Mouse (Mus musculus) layer of hippocampus, postnatal 14 days (tissue): ENCODE measurements around the gene Cep41. TPM values are rescaled to one million over a fixed set of nuclear protein-coding genes. Genes with fewer than 3 reads are reported as not detected.

Source experiments
- DNase-seq, 2 experiments: peaks; one replicate each; pipeline ENCODE4 v3.0.0; 2021 to 2022; ENCODE audit warnings: low spot score in 2 of 2, mixed read lengths in 1 of 2
- total RNA-seq, 2 experiments: library from RNA; stranded (reverse); gene quantifications; 2 replicates each; pipeline ENCODE4 v1.2.3; 2021

The Cep41 gene
- total RNA-seq, 2 experiments from 2014 or later = 4.9 to 6.7 TPM

DNA sequence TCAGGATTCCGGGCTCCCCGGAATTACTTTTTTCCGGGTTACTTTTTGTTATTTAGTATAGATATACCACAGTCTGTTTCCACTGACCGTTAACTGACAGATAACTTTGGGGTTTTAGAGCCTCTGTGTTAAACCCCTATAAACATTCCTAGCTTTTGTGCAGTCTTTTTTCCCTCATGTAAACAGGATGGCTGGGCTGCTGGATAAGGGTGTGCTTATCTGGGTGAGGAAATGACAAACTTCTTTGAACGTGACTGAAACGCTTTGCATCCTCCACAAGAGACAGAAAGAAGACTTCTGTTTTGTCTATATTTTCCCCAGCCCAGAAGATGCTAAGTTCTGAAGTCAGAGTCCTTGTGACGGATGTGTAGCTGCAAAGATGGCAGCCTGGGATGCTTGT, 18.9 kb upstream of the Cep41 start:
- no peak for DNase-seq

DNA sequence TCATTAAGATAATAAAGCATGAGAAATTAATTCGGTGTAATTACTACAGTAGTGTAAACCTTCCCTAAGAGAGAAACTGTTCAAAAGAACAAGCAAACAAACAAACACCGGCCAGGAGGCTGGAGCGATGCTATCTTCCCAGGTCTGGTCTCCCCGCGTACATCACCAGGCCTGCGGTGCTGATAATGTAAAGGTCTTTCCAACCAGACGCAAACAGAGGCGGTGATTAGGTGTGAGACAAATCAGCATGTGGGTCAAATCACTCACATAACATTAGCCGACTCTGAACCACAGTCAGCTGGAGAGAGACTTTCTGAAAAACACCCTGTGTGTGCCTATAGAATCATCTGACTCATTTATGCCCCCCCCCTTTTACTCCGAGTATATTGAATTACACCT, 17.8 kb upstream of the Cep41 start:
- DNase-seq = no peak

DNA sequence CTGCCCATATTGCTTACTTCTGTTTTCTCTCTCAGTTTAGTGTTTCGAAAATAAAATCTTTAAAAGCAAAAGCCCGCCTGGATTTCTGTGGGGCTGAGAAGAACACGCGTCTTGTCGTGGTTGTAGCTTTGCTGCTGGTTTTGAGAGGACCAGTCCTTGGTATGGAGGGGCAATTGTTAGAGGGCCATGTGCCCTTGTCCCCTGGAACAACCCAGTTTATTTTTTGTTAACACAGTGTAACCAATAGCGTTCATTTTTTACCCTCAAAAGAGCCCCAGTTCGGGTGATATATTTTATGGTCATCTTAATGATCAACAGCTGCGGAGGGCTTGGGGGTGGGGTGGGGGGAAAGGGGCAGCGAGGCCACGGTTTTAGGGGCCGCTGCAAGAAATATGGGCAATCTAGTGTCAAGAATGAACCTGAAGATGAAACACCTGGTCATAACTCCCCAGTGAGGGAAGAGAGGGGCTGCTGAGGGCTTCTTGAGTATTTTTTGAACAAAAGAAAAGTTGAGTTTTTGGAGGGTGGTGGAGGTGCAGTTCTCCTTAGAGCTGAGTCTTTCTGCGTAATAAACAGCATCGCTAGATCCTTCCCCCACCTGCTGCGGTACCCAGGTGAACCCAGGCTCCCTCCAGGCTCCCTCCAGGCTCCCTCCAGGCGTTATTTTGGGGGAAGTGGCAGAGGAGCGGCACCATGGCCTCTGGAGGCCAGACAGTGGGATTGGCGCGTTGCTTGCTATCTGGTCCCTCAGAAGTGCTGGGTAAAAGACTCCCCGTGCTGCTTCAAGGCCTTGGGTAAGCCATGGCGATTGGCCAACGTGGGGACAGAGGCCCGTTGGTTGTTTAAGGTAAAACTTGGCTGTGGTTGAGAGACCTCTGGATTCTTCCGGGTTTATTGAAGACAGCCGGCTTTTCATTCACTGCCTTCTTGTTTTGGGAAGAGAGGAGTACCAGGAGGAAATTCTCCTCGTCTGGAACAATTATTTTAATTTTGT, 17.1 kb upstream of the Cep41 start:
- DNase-seq = no peak

DNA sequence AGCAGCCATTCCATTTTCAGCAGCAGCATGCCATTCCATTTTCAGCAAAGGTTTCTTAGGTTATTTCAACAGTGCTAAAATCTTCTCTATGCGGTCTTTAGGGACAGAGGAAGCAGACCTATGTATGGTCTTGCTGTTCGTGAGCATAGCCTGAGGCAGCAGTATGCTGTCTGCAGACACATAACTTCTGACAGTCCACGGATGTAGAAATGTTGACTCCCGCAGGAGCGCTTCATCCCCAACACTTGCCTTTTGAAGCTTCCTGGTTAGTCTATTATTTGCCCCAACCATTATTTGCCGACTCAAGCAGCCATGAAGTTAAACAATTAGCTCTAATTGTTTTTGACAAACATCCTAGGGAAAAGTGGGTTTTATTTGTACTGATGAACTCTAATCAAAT, 15.6 kb upstream of the Cep41 start:
- DNase-seq = no peak

DNA sequence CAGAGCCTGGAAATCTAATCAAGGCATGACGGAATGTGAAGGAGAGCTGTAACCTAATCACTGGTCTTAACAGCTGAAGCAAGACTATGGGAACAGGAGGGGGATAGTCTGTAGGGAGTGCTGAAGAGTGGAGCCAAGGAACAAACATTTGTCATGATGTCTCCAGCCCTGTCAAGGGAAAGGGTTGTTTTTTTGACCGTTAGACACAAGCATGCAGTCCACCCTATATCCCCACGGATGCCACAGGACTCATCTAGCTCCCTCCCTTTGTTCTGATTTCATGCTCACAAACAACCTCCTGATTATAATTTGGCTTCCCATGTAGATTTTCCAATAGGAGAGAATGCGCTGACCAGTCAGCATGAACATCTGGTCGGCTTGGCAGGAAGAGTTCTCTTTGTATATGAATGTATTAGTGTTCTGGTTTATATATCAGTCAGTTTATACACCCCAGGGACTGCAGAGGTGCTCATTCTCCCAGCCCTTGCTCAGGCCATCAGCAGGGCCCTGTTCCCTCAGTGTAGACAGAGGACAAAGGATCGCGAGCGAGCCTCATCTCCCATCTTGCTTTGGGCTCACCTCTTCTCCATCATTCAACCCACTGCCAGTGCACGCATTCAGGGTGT, 10.5 kb upstream of the Cep41 start:
- no peak for DNase-seq

DNA sequence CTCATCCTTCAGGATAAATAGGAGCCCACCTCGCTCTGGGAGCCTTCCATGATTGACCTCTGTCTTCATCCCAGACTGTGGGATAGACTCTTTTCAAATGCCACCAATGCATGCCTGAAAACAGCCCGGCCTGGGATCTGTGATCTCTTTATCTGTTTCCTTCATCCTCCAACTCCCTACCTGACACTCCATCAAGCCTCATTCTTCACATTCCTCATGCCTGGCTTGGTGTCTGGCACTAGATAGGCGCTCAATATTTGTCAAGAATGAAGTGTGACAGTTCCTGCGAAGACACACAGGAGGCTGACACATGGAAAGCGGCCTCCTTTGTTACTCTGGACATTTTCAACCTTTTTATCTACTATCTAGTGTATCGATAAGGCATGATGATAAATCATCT, 9.9 kb upstream of the Cep41 start:
- DNase-seq = no peak

DNA sequence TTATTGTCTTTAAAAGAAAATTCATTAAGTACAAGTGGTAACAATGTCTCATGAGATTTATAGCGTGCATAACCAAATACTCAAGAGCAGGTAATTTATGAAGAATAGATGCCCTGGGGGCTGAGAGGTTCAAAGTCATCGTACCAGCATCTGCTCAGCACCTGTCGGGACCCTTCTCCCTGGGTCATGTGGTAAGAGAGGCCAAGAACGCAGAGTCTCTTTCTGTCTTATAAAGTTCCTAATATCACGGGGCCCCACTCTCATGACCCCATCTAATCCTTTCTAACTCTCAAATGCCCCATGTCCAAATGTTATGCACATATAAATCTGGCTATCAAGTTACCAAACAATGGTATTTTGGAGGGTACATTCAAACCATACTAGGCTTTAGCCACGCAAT, 9.3 kb upstream of the Cep41 start:
- DNase-seq = no peak

DNA sequence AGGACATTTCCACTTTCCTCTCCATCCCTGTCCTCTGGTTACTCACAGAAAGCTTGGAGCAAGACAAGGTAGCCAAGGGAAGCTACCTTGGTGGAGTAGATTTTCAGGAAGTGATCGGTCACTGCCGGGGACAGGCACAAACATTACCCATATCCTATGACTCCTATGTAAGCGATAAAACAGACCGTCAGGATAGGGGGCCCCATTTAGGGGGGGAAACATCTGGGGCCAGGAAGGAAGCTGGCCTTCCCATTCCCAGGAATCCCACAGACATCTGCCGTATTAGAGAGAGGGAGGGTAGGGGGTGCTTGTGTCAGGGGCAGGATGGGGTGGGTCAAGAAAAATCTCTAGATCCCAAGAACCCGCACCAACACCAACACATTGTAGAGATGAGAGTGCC, 6.6 kb upstream of the Cep41 start:
- DNase-seq = no peak

DNA sequence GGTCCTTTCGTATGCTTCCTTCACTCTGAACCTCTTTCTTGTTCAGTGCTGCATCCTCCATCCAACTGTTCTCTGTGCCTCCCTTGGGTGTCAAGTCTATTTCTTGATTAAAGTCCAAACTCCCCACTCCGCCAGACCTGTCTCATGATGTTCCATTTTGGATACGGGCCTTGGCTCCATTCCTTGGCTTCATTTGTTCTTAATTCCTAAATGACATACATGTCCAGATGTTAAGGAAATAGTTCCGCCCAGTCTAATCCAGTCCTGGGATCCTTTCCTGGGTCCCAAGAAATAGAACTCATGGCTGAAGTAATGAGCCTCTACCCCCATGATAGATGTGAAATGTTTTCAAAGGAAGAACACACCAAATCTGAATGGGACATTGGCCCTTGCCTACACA, 4.5 kb upstream of the Cep41 start:
- DNase-seq = no peak

DNA sequence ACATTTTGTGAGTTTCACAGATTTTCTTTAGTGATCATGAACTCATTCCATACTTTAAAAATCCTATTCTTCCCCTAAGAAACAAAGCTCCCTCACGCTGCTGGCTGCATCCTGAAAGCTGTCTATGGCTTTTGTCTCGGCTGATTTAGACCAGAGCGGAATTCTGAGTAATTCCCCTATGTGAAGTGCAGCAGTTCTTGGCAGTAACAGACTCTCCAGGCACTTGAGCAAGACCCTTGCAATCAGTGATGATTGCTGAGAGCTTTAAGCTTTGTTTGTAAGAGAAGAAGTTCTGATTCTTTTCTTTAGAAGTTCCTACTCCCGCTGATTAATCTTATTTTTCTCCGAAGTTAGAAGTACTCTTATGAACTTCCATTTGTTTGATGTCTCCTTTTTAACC, 3.9 kb upstream of the Cep41 start:
- no peak for DNase-seq

DNA sequence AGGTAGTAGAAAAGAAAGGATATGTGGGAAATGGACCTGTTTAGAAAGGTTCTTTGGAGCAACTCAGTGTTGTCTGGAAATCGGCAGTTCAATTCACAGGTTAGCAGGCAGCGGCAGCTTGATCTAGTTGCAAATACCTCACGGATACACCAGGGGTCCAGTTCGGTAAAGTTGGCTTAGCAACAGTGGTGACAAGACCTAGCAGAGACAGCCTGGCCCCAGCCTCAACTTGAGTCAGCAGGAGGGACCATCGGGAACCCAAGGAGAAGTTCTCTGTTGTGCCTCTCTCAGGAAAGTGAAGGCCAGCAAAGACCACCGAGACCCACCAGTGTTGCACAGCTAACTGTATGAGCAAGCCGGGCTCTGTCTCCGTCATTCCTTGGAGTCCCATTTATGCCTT, 1.6 kb upstream of the Cep41 start:
- DNase-seq = no peak

DNA sequence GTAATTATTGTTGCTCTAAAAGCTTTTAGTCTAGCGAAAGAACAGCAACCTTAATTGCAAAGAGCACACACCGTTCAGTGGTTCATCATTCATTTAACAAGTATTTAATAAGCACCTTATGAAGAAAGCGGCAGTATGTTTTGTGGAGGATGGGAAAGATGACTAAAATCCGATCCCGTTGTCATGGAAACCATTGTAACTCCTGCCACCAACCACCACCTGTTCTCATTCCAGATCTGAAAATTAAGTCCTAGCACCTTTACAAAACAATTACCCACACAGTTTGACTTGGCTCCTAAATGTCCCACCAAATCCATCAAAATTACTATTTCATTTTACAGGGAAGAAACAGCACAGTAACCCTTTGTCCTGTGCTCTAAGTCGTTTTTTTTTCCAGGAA, 660 bp upstream of the Cep41 start:
- peak; percentile 29 to 75 for DNase-seq

DNA sequence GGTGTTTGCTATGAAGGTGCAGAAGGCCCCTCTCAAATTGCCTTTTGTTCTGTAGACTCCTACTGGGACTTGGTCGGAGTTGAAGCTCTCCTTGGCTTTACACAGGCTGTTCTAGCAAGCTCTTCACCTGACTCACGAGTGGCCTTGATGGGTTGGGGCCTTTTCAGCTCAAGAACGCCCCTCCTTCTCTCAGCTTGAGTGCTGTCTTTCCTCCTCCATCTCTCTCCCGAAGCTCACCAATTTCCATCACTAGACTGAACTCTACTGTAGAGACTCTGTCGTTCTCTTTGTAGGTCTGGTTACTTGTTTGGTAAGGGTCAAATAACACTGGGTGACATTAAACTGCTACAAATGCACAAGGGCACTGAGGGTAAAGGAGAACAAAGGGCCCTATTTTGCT, 723 bp downstream of the Cep41 start:
- DNase-seq = no peak

DNA sequence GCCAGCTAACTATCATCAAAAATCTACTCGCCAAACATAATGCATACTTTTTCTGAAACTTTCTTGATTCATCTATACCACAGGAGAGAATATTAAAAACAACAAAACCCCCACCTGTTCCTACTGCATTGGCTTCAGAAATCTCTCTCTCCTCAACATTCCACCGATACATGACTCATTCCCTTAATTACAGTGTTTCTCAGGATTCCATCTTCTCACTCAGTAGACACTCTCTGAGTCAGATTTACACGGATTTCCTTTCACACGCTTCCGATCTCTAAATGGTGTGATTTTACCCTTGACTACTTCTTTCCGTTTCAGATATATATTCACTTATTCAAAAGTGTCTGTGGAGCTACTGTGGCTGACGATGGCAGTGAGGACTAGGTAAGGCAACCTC, 6.4 kb downstream of the Cep41 start:
- no peak for DNase-seq

DNA sequence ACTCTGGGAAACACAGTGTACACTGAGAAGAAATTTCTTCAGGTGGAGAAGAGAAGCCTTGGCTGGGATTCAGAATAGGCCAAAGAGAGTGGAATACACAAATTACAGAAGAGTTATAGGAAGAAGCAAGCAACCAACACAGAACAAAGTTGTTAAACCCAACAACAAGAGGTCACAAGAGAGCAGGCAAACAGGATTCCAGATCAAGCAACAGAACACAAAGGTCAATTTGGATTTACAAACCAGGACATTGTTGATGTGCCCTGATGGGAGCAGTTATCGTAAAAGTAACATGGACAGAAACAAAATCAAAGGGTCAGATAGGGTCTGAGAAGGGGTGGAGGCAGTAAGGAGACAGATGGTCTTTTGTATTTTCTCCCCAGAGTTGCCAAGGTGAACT, 9.0 kb downstream of the Cep41 start:
- no peak for DNase-seq

DNA sequence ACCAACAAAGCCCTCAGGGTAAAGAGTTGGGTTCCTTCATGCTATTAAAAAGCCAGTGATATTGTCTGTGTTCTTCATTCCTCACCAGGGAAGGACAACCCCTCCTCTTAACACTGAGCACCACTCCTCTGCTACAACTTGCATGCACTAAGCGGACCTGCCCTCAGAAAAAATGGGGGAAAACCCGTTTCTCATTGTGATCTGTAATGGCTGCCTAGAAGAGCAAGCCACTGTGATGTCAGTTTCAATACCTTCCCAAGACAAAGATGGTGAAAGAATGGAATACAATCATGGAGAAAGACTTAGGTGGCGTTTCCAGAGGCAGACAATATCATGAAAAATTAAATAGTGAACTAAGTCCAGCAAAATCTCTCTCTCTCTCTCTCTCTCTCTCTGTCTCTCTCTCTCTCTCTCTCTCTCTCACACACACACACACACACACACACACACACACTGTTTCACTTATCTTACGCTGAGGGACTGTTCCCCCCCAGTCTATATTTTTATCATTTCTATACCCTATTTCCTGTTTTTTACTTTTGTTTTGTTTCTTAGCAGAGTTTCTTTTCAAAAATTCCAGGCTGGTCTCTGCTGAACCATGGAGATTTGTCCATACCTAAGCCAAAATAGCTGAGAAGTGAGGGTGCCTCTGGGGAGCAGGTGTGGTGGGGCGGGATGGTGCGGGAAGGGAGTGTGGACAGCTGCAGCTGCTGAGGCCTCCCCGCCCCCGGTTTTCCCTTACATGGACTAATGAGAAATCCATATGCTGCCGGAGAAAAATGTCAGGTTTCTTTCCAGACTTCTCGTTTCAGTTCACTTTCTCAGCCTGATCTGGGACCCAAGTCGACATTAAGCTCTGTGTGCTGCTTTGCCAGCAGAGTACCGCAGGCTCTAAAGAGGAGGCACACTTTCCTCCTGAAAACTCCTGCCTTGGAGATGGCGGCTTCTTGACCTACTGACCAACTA, 11.3 kb downstream of the Cep41 start:
- no peak for DNase-seq

DNA sequence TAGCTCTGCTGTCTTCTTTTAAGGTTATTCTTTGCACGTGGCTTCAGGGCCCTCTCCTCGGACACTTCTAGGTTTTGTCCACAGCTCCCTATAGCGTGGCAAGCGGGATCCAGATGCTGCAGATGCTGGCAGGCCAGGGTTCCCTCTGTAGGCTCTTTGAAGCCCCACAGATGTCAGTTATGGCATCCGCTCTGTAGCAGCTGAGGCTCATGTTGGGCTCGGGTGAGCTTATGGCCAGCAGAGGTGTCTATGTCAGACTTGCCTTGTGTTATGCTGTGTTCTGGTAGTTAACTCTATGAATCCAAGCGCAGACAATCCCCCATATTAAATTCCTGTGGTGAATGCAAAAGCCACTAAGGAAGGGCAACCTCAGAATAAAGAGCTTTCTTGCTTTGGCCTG, 13.1 kb downstream of the Cep41 start:
- DNase-seq = no peak

DNA sequence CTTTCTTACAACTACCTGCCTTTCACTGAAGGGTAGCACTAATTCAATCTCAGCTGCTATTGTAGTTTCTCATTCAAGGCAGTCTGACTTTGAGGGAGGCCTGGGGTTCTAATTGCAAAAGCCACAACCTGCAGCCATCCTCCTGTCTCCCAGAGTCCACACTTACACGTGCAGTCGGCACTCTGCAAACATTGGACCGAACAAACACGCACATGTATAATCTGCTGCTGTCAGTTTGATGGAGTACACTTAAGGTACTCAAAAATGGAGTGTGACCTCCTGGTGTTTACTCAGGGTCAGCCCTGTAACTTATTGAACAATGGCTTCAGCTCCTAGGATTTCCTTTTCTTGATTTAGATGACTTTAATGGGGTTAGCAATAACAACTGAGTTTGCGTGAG, 14.0 kb downstream of the Cep41 start:
- no peak for DNase-seq

DNA sequence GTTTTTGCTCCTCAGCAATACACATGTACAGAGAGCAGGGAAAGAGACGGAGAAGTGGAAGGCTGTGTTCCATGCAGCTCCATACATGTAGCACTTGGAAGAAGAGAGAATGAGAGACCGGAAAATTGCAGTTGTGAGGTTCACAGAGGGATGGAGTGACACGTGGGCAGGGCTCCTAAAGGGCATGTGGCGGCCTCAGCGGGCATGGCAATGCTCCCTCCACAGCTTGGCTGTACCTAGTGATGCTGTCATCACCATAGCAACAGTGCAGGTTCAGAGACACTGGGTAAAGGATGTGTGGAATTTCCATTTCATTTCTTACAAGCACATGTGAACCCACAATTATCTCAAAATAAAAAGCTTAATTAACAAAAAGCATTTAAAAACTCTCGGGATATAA, 15.1 kb downstream of the Cep41 start:
- no peak for DNase-seq

DNA sequence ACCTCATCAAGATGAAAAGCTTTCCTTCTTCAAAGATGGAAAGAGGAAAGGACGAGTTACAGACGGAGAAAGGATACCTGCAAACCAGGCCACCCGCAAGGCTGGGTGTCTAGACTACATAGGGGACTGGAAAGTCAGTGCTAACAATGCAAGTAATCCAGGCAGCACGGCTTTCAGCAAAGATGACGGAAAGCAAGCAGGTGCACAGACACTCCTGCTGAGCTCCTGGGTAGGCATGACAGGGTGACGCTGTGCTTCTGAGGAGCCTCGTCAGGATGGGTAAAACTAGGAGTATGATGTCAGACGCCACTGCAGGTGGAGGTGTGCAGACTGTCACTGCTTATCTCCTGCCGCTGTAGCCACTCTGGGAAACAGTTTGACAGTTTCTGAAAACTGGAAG, 16.0 kb downstream of the Cep41 start:
- DNase-seq = no peak

DNA sequence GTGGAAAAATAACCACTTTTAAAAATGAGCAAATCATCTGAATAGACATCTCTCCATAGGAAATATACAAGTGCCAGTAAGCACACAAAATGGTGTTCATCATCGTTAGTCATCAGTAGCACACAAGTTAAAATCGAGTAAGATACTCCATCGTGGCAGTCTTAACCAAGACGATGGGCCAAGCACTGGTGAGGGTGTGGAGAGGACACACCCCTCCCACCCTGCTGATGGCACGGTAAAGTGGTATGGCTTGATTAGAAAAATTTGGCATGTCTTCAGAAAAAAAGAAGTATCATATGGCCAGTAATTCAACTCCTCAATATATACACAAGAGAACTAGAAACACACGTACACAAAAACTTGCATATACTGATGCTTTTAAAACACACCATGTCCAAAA, 17.0 kb downstream of the Cep41 start:
- no peak for DNase-seq
